In the genomic region with DNA sequence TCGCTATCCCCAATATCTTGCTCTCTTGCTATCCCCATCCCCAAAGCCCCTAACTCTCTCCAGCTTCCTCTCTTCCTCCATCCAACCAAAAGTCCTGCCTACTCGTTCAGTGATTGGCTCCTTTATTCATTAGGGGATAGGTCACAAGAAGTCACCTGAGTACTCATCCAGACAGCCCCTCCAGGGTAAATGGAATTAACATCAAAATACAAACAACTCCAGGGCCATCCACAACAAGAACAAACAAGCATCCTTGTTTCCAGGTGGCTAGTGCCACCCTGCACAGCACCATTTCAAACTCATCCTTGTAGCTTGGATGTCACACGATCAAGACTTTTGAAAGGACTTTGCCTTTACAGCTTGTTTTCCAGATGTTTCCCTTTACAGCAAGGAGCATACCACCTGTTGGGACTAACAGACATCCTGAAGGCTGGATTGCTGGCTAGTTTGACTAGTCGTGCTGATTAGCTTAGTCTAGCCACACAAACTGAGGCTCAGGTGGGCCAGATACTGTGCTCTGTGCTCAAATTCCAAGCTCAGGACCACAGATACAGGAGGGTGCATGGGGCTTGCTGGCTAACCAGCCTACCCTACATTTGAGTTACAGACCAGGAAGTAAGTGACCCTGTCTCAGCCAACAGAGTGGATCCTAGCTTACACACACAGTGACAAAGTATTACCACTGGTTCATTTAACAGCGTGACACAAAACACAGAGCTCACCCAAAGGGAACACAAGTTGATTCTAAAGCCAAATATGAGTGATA, we compare ENCODE assay signal across 24 mouse cellular contexts.
DNase-seq lines count a peak whose midpoint lies in the region; ATAC-seq and TF ChIP-seq lines count a peak whose summit lies in the region.
"Had no signal": no experiment of that assay in that cellular context is flagged by ENCODE, and none has a peak within 500 bp of the region (broad histone marks: within the 10 kb centered on the region; RNA-seq: fewer than 3 reads in every experiment).

No protein-coding gene starts in this region.

- H3K4me3 ChIP-seq in heart, embryonic 13.5 days, result no peak overlapping the region
- no peak overlapping the region for H3K4me3 ChIP-seq in lung, embryonic 16.5 days (ENCODE audit: low read length)
- no peak overlapping the region for H3K4me3 ChIP-seq in midbrain, postnatal 0 days (ENCODE audit: low read depth, low read length)
- H3K4me3 ChIP-seq in midbrain, embryonic 14.5 days (replicated peaks; ENCODE audit: low read depth, low read length), result no peak overlapping the region
- H3K4me3 ChIP-seq: forebrain, embryonic 10.5 days; forebrain, embryonic 15.5 days; hindbrain, embryonic 13.5 days; limb, embryonic 13.5 days; midbrain, embryonic 15.5 days; neural tube, embryonic 12.5 days had no signal

- H3K27ac ChIP-seq in heart, embryonic 13.5 days (replicated peaks), result peak overlapping the region; percentile 48
- peak overlapping the region; percentile 27 for H3K27ac ChIP-seq in lung, embryonic 16.5 days (ENCODE audit: low read length)
- H3K27ac ChIP-seq in midbrain, postnatal 0 days (ENCODE audit: low read depth, low read length), result no peak overlapping the region
- no peak overlapping the region for H3K27ac ChIP-seq in midbrain, embryonic 14.5 days (replicated peaks; ENCODE audit: low read depth, low read length)
- H3K27ac ChIP-seq: forebrain, embryonic 10.5 days; forebrain, embryonic 15.5 days; kidney, postnatal 0 days; limb, embryonic 13.5 days; midbrain, embryonic 15.5 days; neural tube, embryonic 12.5 days had no signal

- no peaks in the 10 kb centered on the region for H3K9me3 ChIP-seq in heart, embryonic 13.5 days
- no peaks in the 10 kb centered on the region for H3K9me3 ChIP-seq in lung, embryonic 16.5 days (ENCODE audit: control insufficient read depth, low read length)
- no peaks in the 10 kb centered on the region for H3K9me3 ChIP-seq in midbrain, postnatal 0 days (ENCODE audit: low read length)
- H3K9me3 ChIP-seq in midbrain, embryonic 14.5 days (ENCODE audit: control insufficient read depth, low read length), result no peaks in the 10 kb centered on the region
- H3K9me3 ChIP-seq: forebrain, embryonic 10.5 days; forebrain, embryonic 15.5 days; hindbrain, embryonic 13.5 days; limb, embryonic 13.5 days; midbrain, embryonic 15.5 days; neural tube, embryonic 12.5 days had no signal

- H3K4me1 ChIP-seq in heart, embryonic 13.5 days, result peaks cover 19% of the 10 kb centered on the region
- H3K4me1 ChIP-seq in lung, embryonic 16.5 days (replicated peaks; ENCODE audit: control insufficient read depth, insufficient read depth, low read length), result peaks cover 8% of the 10 kb centered on the region; the same call in 1 of the 2 replicates
- no peaks in the 10 kb centered on the region; the same call in 1 of the 2 replicates for H3K4me1 ChIP-seq in midbrain, postnatal 0 days (ENCODE audit: insufficient read depth, low read length)
- no peaks in the 10 kb centered on the region; the same call in 1 of the 2 replicates for H3K4me1 ChIP-seq in midbrain, embryonic 14.5 days (ENCODE audit: control insufficient read depth, insufficient read depth, low read length)
- H3K4me1 ChIP-seq: midbrain, embryonic 15.5 days had no signal

- WGBS in heart, embryonic 13.5 days, result 70% methylated on average over 5 of the region's 5 CpGs
- 75% methylated on average over 5 of the region's 5 CpGs for WGBS in lung, embryonic 16.5 days
- WGBS in midbrain, postnatal 0 days, result 81% methylated on average over 5 of the region's 5 CpGs
- 81% methylated on average over 5 of the region's 5 CpGs for WGBS in midbrain, embryonic 14.5 days

- no peak overlapping the region for H3K9ac ChIP-seq in heart, embryonic 13.5 days
- no peak overlapping the region for H3K9ac ChIP-seq in lung, embryonic 16.5 days (ENCODE audit: low read length)
- no peak overlapping the region for H3K9ac ChIP-seq in midbrain, postnatal 0 days (replicated peaks; ENCODE audit: low read length, poor library complexity, severe bottlenecking)
- H3K9ac ChIP-seq in midbrain, embryonic 14.5 days (replicated peaks; ENCODE audit: low read length), result no peak overlapping the region
- H3K9ac ChIP-seq: forebrain, embryonic 15.5 days; hindbrain, embryonic 13.5 days; limb, embryonic 13.5 days; midbrain, embryonic 15.5 days; neural tube, embryonic 12.5 days had no signal

- H3K36me3 ChIP-seq in heart, embryonic 13.5 days, result no peaks in the 10 kb centered on the region
- no peaks in the 10 kb centered on the region for H3K36me3 ChIP-seq in lung, embryonic 16.5 days (ENCODE audit: control insufficient read depth, insufficient read depth, low read length)
- no peaks in the 10 kb centered on the region for H3K36me3 ChIP-seq in midbrain, postnatal 0 days (ENCODE audit: insufficient read depth, low read length)
- no peaks in the 10 kb centered on the region for H3K36me3 ChIP-seq in midbrain, embryonic 14.5 days (ENCODE audit: control insufficient read depth, insufficient read depth, low read length)
- H3K36me3 ChIP-seq: forebrain, embryonic 10.5 days; forebrain, embryonic 15.5 days; hindbrain, embryonic 13.5 days; limb, embryonic 13.5 days; midbrain, embryonic 15.5 days; neural tube, embryonic 12.5 days had no signal

- no peaks in the 10 kb centered on the region for H3K27me3 ChIP-seq in heart, embryonic 13.5 days (replicated peaks)
- H3K27me3 ChIP-seq in lung, embryonic 16.5 days (ENCODE audit: control insufficient read depth, insufficient read depth, low read depth, low read length), result no peaks in the 10 kb centered on the region
- no peaks in the 10 kb centered on the region for H3K27me3 ChIP-seq in midbrain, postnatal 0 days (ENCODE audit: insufficient read depth, low read length)
- H3K27me3 ChIP-seq in midbrain, embryonic 14.5 days (ENCODE audit: control insufficient read depth, insufficient read depth, low read length), result no peaks in the 10 kb centered on the region
- H3K27me3 ChIP-seq: CH12.LX; forebrain, embryonic 15.5 days; hindbrain, embryonic 13.5 days; limb, embryonic 13.5 days; midbrain, embryonic 15.5 days; neural tube, embryonic 12.5 days had no signal

- TF ChIP-seq CTCF in midbrain, postnatal 0 days (IDR thresholded peaks at IDR 0.05), result no peak

- ATAC-seq in heart, embryonic 13.5 days (ENCODE audit: extremely low read depth, insufficient number of reproducible peaks, low FRiP score, low TSS enrichment), result no peak
- ATAC-seq in lung, embryonic 16.5 days (ENCODE audit: low read depth), result no peak
- ATAC-seq in midbrain, postnatal 0 days (ENCODE audit: low FRiP score), result no peak
- no peak for ATAC-seq in midbrain, embryonic 14.5 days (ENCODE audit: low FRiP score, low TSS enrichment)
- ATAC-seq: activated CD4-positive, CD25-positive, alpha-beta regulatory T cell, adult 4 months; forebrain, embryonic 15.5 days; midbrain, embryonic 15.5 days had no signal

- no peak for DNase-seq in heart, postnatal 25 days (ENCODE audit: low spot score)
- DNase-seq in lung, adult 18-20 months, result no peak
- peak; percentile 76 for DNase-seq in R1 (ENCODE audit: low read depth, low spot score)
- no peak for DNase-seq in midbrain, postnatal 0 days (ENCODE audit: low spot score)
- no peak for DNase-seq in midbrain, embryonic 14.5 days
- DNase-seq: adrenal gland, adult 2 months; adrenal gland, postnatal 36 days; cerebellum, adult 8-10 months; cerebellum, postnatal 25 days; kidney, adult 8-10 months; kidney, postnatal 4 days; thymus, postnatal 4 days had no signal

- intact Hi-C loops in heart, postnatal 25 days (cut with DNase I), result no loop called here

- H3K4me2 ChIP-seq in heart, embryonic 13.5 days, result no peak overlapping the region
- H3K4me2 ChIP-seq in lung, embryonic 16.5 days (ENCODE audit: low read depth, low read length), result no peak overlapping the region
- H3K4me2 ChIP-seq in midbrain, postnatal 0 days (ENCODE audit: low read depth, low read length, poor library complexity, severe bottlenecking), result no peak overlapping the region
- no peak overlapping the region for H3K4me2 ChIP-seq in midbrain, embryonic 14.5 days (ENCODE audit: low read length)
- H3K4me2 ChIP-seq: forebrain, embryonic 15.5 days; hindbrain, embryonic 13.5 days; limb, embryonic 13.5 days; liver, embryonic 11.5 days; midbrain, embryonic 15.5 days; neural tube, embryonic 12.5 days had no signal

Comparison
In these comparisons a context has a peak if more than half of its experiments do, and no peak if none do; other contexts are left out.
1. H3K27ac ChIP-seq: peak in heart, embryonic 13.5 days (single experiment) and lung, embryonic 16.5 days (single experiment); none in midbrain, postnatal 0 days (single experiment) and midbrain, embryonic 14.5 days (single experiment).